Mouse (Mus musculus): ENCODE measurements around the gene Iqgap2. TPM values are rescaled to one million over a fixed set of nuclear protein-coding genes. Genes with fewer than 3 reads are reported as not detected.

Iqgap2 gene
- polyA plus RNA-seq, 1 experiment: 7.4 TPM

DNA sequence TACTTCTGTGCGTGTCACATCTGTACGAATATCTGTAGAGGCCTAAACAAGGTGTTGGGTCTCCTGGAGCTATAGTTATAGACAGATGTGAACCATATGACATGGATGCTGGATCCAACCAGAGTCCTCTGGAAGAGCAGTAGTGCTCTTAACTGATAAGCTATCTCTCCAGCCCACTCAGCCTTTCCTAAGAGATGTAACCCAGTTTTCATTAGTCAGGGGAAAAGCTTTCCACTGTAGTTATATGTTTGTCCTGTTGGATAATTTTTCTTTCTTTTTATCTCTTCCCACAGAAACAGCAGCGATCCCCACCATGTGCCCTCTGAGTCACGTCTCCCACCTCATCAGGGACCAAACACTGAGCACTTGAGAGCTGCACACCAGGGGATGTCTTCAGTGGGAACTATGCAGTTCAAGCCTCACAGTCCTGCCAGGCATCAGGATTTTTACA, 212.2 kb downstream of the Iqgap2 start:
- Histone ChIP-seq H3K27ac (ENCODE audit: insufficient read depth, low read length) (no peak overlapping the region), H3K4me1 (ENCODE audit: control insufficient read depth, insufficient read depth, low read length) (no peaks in the 10 kb centered on the region), H3K4me3 (ENCODE audit: insufficient read depth, low read length) (no peak overlapping the region)
- no peak for TF ChIP-seq POLR2A (IDR thresholded peaks at IDR 0.05; ENCODE audit: low read depth, low read length)
- no peak for TF ChIP-seq CTCF (IDR thresholded peaks at IDR 0.05; ENCODE audit: borderline replicate concordance, insufficient read depth, low read length)

DNA sequence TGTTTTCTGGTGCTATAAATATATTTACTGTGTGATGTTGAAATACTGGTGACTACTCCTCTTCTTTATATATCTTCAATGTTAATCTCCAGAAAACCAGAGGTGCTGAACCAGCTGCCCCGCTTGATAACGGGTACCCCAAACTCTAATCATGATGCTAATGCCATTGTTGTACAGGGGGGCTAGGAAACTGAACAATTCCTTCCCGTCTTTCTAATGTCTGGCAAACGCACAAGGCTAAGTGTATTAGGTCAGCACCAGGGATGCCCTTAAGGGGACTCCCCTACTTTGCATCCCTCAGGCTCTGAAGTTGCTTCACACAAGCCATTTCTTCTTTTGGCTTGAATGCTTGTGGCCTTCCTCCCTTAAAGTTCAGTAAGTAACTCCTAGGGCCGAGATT, 212.6 kb downstream of the Iqgap2 start:
- no peak overlapping the region for H3K4me3 ChIP-seq (ENCODE audit: insufficient read depth, low read length)
- H3K4me1 ChIP-seq (ENCODE audit: control insufficient read depth, insufficient read depth, low read length): no peaks in the 10 kb centered on the region
- no peak for TF ChIP-seq CTCF (IDR thresholded peaks at IDR 0.05; ENCODE audit: borderline replicate concordance, insufficient read depth, low read length)
- TF ChIP-seq POLR2A (IDR thresholded peaks at IDR 0.05; ENCODE audit: low read depth, low read length): no peak
- no peak overlapping the region for H3K27ac ChIP-seq (ENCODE audit: insufficient read depth, low read length)

DNA sequence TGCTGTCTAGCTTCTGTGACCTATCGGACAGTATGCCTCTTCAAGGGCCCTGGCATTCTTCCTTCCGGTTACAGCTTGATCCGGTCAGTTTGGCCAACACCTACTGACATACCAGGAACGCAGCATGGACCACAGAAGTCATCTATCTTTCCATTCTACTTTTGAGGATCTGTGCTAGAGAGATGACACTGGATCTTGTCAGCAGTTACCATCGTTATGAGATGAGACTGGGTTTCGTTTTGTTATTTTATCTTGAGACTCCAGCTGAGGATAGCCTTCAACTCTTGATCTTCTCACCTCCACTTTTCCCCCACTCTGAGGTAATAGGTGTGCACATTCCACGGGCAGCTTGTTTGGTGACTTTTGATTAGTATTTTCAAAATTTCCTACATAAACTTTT, 219.3 kb downstream of the Iqgap2 start:
- no peak overlapping the region for H3K4me3 ChIP-seq (ENCODE audit: insufficient read depth, low read length)
- TF ChIP-seq CTCF (IDR thresholded peaks at IDR 0.05; ENCODE audit: borderline replicate concordance, insufficient read depth, low read length) (no peak), POLR2A (IDR thresholded peaks at IDR 0.05; ENCODE audit: low read depth, low read length) (no peak)
- H3K4me1 ChIP-seq (ENCODE audit: control insufficient read depth, insufficient read depth, low read length): no peaks in the 10 kb centered on the region
- no peak overlapping the region for H3K27ac ChIP-seq (ENCODE audit: insufficient read depth, low read length)

DNA sequence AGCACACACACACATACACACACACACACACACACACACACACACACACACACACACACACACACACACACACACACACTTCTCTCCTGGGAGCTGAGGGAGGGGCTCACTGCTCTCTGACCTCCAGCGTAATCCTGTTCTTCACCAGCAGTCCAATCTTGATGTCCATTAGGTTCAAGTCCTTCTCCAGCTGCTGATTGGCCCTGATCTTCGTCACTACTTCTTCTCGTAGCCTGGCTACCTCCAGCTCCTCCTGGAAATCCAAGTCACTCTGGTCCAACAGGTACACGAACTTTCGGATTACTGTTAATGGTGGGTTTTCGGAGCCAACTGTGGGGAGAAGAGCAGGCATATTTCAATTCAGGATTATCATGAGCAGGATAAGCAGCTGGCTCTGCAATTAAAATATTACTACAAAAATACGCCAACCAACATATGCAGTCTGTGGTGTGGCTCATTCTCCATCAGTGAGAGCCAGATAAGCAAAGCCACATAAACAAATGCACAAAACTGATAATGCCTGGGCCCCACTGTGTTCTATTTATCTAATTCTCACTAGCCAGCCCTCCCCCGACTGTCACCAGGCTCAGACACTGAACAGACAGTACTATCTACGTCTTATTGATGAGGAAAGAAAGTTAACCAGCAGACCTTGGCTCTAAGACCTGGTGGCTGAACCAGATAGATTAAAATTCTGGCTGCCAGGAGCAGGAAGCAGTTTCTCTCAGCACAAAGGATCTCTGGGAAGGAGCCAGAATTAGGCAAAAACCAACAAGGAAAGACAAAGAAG, 220.4 kb downstream of the Iqgap2 start:
- no peak overlapping the region for H3K27ac ChIP-seq (ENCODE audit: insufficient read depth, low read length)
- TF ChIP-seq CTCF (IDR thresholded peaks at IDR 0.05; ENCODE audit: borderline replicate concordance, insufficient read depth, low read length): no peak
- no peak for TF ChIP-seq POLR2A (IDR thresholded peaks at IDR 0.05; ENCODE audit: low read depth, low read length)
- H3K4me3 ChIP-seq (ENCODE audit: insufficient read depth, low read length): no peak overlapping the region
- no peaks in the 10 kb centered on the region for H3K4me1 ChIP-seq (ENCODE audit: control insufficient read depth, insufficient read depth, low read length)

DNA sequence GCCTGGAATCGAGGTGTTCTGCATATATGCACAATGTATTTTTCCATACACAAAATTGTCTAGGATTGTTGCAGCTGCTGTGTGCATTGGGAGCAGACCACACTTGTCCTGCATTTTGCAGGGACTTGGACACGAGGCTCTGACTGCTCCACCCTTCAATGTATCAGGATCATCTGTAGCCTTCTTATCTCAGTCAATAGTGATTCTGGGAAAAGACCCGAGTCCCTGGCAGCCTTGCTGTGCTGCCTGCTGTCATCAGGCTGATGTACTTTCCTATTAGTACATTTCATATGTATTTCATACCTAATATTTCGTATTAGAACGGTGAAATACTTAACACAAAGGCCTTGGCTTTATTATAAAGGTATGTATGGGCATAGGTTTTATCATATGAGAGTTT, 221.2 kb downstream of the Iqgap2 start:
- H3K27ac ChIP-seq (ENCODE audit: insufficient read depth, low read length): no peak overlapping the region
- H3K4me3 ChIP-seq (ENCODE audit: insufficient read depth, low read length): no peak overlapping the region
- TF ChIP-seq CTCF (IDR thresholded peaks at IDR 0.05; ENCODE audit: borderline replicate concordance, insufficient read depth, low read length): no peak
- TF ChIP-seq POLR2A (IDR thresholded peaks at IDR 0.05; ENCODE audit: low read depth, low read length): no peak
- no peaks in the 10 kb centered on the region for H3K4me1 ChIP-seq (ENCODE audit: control insufficient read depth, insufficient read depth, low read length)

DNA sequence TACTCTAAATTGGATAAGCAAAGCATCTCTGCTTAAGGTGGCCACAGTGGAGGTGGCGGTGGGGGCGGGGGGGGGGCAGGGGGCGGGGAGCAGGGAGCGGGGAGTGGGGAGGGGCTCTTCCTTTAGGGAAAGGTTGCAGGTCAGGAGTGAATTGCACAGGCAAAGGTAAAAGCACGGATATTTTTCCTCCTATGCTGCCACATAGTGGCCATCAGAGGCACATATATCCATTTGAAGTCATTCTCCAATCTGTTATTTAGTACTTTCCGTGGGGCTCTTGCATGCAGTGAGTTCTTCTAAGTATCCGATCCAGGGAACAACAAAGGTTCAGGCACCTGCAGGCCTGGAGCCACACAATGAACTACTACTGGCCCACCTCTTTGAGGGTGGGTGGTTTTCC, 224.5 kb downstream of the Iqgap2 start:
- no peak overlapping the region for H3K4me3 ChIP-seq (ENCODE audit: insufficient read depth, low read length)
- no peak for TF ChIP-seq POLR2A (IDR thresholded peaks at IDR 0.05; ENCODE audit: low read depth, low read length)
- no peak for TF ChIP-seq CTCF (IDR thresholded peaks at IDR 0.05; ENCODE audit: borderline replicate concordance, insufficient read depth, low read length)
- no peaks in the 10 kb centered on the region for H3K4me1 ChIP-seq (ENCODE audit: control insufficient read depth, insufficient read depth, low read length)
- H3K27ac ChIP-seq (ENCODE audit: insufficient read depth, low read length): no peak overlapping the region

DNA sequence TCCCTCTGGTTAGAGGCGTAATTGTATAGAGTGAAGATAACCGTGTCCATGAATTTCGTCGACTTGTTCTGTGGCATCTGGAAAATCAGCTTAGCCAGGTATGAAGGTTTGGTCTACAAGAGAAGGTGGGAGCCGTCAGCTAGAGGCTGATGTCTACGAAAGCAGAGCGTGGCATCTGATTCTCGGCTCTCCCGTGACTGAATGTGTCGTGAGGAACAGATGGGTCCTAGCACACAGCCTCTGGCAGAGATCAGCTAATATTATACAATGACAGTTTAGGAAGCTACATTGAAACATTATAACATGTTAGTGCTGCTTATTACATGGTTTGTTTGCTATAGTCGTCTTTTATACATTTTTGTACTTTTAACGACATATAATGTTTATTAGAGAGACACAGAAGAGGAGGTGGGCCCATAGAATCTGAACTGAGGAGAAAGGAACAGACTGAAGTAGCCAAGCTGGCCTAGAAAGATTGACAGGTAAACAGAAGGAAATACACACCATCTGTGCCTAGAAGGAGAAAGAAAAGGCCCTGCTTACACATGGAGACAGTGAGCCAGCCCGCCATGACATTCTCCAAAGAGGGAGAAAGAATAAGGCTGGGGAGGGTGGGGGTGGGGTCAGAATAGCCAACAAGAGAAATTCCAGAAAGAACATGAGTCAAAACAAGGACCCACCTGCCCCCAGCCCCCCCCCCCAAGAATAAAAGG, 225.9 kb downstream of the Iqgap2 start:
- Histone ChIP-seq H3K4me1 (ENCODE audit: control insufficient read depth, insufficient read depth, low read length) (no peaks in the 10 kb centered on the region), H3K27ac (ENCODE audit: insufficient read depth, low read length) (no peak overlapping the region), H3K4me3 (ENCODE audit: insufficient read depth, low read length) (no peak overlapping the region)
- TF ChIP-seq POLR2A (IDR thresholded peaks at IDR 0.05; ENCODE audit: low read depth, low read length) (no peak), CTCF (IDR thresholded peaks at IDR 0.05; ENCODE audit: borderline replicate concordance, insufficient read depth, low read length) (no peak)

DNA sequence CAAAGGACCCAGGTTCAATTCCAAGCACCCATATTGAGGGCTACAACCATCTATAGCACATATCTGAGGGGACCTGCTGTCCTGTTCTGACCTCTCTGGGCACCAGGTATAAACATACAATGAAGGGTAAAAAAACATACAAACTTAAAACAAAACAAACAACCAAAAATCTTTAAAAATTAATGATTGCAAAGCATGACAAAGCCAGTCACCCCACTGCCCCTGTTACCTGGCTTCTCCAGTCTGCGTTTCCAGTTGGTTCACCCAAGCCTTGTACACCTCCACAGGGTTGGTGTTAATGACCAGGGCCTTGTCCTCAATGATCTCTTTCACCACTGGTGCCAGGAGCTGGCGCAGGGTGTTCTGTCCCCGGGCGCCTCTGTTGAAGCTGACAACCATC, 227.9 kb downstream of the Iqgap2 start:
- Histone ChIP-seq H3K4me1 (ENCODE audit: control insufficient read depth, insufficient read depth, low read length) (no peaks in the 10 kb centered on the region), H3K27ac (ENCODE audit: insufficient read depth, low read length) (no peak overlapping the region), H3K4me3 (ENCODE audit: insufficient read depth, low read length) (no peak overlapping the region)
- TF ChIP-seq POLR2A (IDR thresholded peaks at IDR 0.05; ENCODE audit: low read depth, low read length) (no peak), CTCF (IDR thresholded peaks at IDR 0.05; ENCODE audit: borderline replicate concordance, insufficient read depth, low read length) (no peak)

DNA sequence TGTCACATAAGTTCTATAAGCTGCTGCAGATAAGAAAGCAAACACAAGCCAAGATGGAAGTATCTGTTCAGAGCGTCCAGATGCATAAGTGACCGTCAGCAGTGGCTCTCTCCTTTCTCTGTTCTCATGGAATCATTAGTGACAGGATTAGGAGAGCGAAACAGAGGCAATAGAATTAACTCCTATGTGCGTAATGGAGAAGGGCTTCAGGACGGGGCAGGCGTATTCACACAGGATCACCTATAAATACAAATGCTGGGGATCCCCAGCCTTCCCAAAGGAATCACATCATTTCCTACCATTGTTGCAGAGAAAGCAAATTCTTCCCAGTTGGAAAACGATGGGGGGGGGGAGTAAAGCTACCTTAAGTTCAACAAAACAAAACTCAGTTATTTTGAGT, 232.3 kb downstream of the Iqgap2 start:
- TF ChIP-seq CTCF (IDR thresholded peaks at IDR 0.05; ENCODE audit: borderline replicate concordance, insufficient read depth, low read length) (no peak), POLR2A (IDR thresholded peaks at IDR 0.05; ENCODE audit: low read depth, low read length) (no peak)
- Histone ChIP-seq H3K4me3 (ENCODE audit: insufficient read depth, low read length) (no peak overlapping the region), H3K4me1 (ENCODE audit: control insufficient read depth, insufficient read depth, low read length) (0 out of 2 replicates have a peak, but pooled peaks cover 4% of the 10 kb centered on the region), H3K27ac (ENCODE audit: insufficient read depth, low read length) (no peak overlapping the region)

DNA sequence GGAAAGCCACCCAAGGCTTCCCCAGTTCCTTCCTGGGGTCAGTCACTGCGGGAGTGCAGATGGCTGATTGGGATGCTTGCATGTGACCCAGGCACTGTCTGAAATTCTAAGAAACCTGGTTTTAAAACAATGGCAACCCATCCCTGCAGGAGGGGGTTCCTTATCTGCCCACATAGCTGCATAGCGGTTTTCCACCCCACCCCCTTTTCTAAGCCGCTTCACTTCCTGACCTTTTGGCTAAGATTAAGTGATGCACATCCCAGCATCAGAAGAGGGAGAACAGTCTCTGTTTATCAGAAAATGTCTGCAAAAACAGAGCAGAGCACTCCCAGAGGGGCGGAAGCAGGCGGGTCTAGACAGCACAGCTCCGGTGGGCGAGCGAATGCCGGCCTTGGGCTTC, 234.6 kb downstream of the Iqgap2 start:
- H3K4me1 ChIP-seq (ENCODE audit: control insufficient read depth, insufficient read depth, low read length): 0 out of 2 replicates have a peak, but pooled peaks cover 4% of the 10 kb centered on the region
- TF ChIP-seq POLR2A (IDR thresholded peaks at IDR 0.05; ENCODE audit: low read depth, low read length) (no peak), CTCF (IDR thresholded peaks at IDR 0.05; ENCODE audit: borderline replicate concordance, insufficient read depth, low read length) (no peak)
- H3K27ac ChIP-seq (ENCODE audit: insufficient read depth, low read length): no peak overlapping the region

More for the DNA sequence above, 234.6 kb downstream of the Iqgap2 start:
- H3K4me3 ChIP-seq (ENCODE audit: insufficient read depth, low read length): no peak overlapping the region

Measured in embryonic fibroblast, embryonic 13.5 days (primary cell).